Mouse (Mus musculus) midbrain, embryonic 14.5 days (tissue): ENCODE measurements around the gene Ccn6. TPM values are rescaled to one million over a fixed set of nuclear protein-coding genes. Genes with fewer than 3 reads are reported as not detected.
"Not testable (repeated sequence)": the region's sequence is repeated elsewhere in the genome, so short reads cannot be mapped to it uniquely, and the experiment has no call there.

Source experiments
- ATAC-seq: fragments of 200-750 bp; cut with Nextera tagmentation; 2 replicates; pipeline ENCODE4 v1.8.0; 2017; ENCODE audit warnings: moderate number of reproducible peaks, moderate library complexity; ENCODE audit not compliant: low FRiP score, low TSS enrichment
- DNase-seq: peaks from one replicate; pipeline ENCODE4 v3.0.0-alpha.2; 2015
- H3K27ac ChIP-seq: fragments of 300-500 bp; sonication (generic); replicated peaks from 2 replicates; pipeline ENCODE4 v1.5.1; 2014; ENCODE audit warnings: mild to moderate bottlenecking, low read depth, low read length, moderate library complexity
- H3K27me3 ChIP-seq: fragments of 300-500 bp; sonication (generic); 2 replicates; pipeline ENCODE4 v1.6.1; 2014; ENCODE audit warnings: low read length, control low read depth, mixed read lengths; ENCODE audit not compliant: control insufficient read depth, insufficient read depth
- H3K36me3 ChIP-seq: fragments of 300-500 bp; sonication (generic); 2 replicates; pipeline ENCODE4 v1.6.1; 2014; ENCODE audit warnings: low read length, control low read depth; ENCODE audit not compliant: control insufficient read depth, insufficient read depth
- H3K4me1 ChIP-seq: fragments of 300-500 bp; sonication (generic); 2 replicates; pipeline ENCODE4 v1.6.1; 2014; ENCODE audit warnings: mild to moderate bottlenecking, antibody characterized with exemption, low read length, control low read depth; ENCODE audit not compliant: control insufficient read depth, insufficient read depth
- H3K4me2 ChIP-seq: fragments of 300-500 bp; sonication (generic); 2 replicates; pipeline ENCODE4 v1.6.1; 2014; ENCODE audit warnings: mild to moderate bottlenecking, low read length, moderate library complexity
- H3K4me3 ChIP-seq: fragments of 300-500 bp; sonication (generic); replicated peaks from 2 replicates; pipeline ENCODE4 v1.5.1; 2014; ENCODE audit warnings: low read depth, low read length
- H3K9ac ChIP-seq: fragments of 300-500 bp; sonication (generic); replicated peaks from 2 replicates; pipeline ENCODE4 v1.6.1; 2014; ENCODE audit warnings: mild to moderate bottlenecking, low read length, moderate library complexity
- H3K9me3 ChIP-seq: fragments of 300-500 bp; sonication (generic); 2 replicates; pipeline ENCODE4 v1.6.1; 2016; ENCODE audit warnings: low read length, control low read depth, mixed read lengths; ENCODE audit not compliant: control insufficient read depth
- WGBS: fragments of 180-500 bp; shearing (Covaris S2); extraction: QIAGEN DNeasy Blood & Tissue Kit; methylation state at CpG from one replicate; pipeline ENCODE4 v1.1.7; 2014; 5-methylcytosine and 5-hydroxymethylcytosine counted together
- polyA plus RNA-seq: library from polyadenylated mRNA; unstranded; fragments of >200 nt; fragmentation: Nextera tagmentation; extraction: Ambion mirVana; gene quantifications from 2 replicates; pipeline ENCODE4 v1.2.1, GENCODE M21; 2014

Ccn6 gene
- polyA plus RNA-seq: 0.35 and 0.50 TPM in 2 replicates

- no peak within 1 kb of the TSS for H3K4me2 ChIP-seq
- peaks cover 18% of the 10 kb centered on the region for H3K4me1 ChIP-seq
- H3K36me3 ChIP-seq: no peaks in the 10 kb centered on the region
- no peaks in the 10 kb centered on the region for H3K9me3 ChIP-seq
- no peak within 1 kb of the TSS for H3K9ac ChIP-seq
- no peak within 1 kb of the TSS for H3K4me3 ChIP-seq
- 93% methylated on average over 10 of the region's 10 CpGs for WGBS
- ATAC-seq (no peak), DNase-seq (no peak)
- H3K27ac ChIP-seq: no peak within 1 kb of the TSS
- no peaks in the 10 kb centered on the region for H3K27me3 ChIP-seq
These were observed at the start of gene Ccn6 for GRCm38 (mm10) chr10:39163694-39164093. Gene Ccn6 (minus strand): TSS chr10:39163794.

- no peak for ATAC-seq
- DNase-seq: no peak
- H3K27ac ChIP-seq: peak overlapping the region; percentile 81
- H3K27me3 ChIP-seq: no peaks in the 10 kb centered on the region
- H3K4me2 ChIP-seq: no peak overlapping the region
- H3K4me1 ChIP-seq: peaks cover 16% of the 10 kb centered on the region
- H3K36me3 ChIP-seq: no peaks in the 10 kb centered on the region
- no peak overlapping the region for H3K4me3 ChIP-seq
- 0 out of 2 replicates have a peak, but pooled peaks cover under 1% of the 10 kb centered on the region for H3K9me3 ChIP-seq
- H3K9ac ChIP-seq: no peak overlapping the region
These were observed 46.4 kb upstream of the Ccn6 start for GRCm38 (mm10) chr10:39210031-39210430.

- Histone ChIP-seq H3K27ac (peak overlapping the region; percentile 81), H3K4me2 (peak overlapping the region; percentile 15; the same call in 1 of the 2 replicates), H3K9me3 (0 out of 2 replicates have a peak, but pooled peaks cover 3% of the 10 kb centered on the region), H3K9ac (no peak overlapping the region; the same call in 1 of the 2 replicates), H3K36me3 (no peaks in the 10 kb centered on the region), H3K4me1 (peaks cover 16% of the 10 kb centered on the region), H3K27me3 (no peaks in the 10 kb centered on the region), H3K4me3 (no peak overlapping the region)
- 14% methylated on average over 10 of the region's 10 CpGs for WGBS
- DNase-seq (peak; percentile 80), ATAC-seq (peak; percentile 78)
These were observed 45.8 kb upstream of the Ccn6 start for GRCm38 (mm10) chr10:39209161-39210025.

GRCm38 (mm10) chr10:39208712-39209111, 45.1 kb upstream of the Ccn6 start:
- 59% methylated on average over 4 of the region's 4 CpGs for WGBS
- H3K9ac ChIP-seq: no peak overlapping the region
- peaks cover 9% of the 10 kb centered on the region; the same call in 1 of the 2 replicates for H3K9me3 ChIP-seq
- 0 out of 2 replicates have a peak, but pooled peaks have one; percentile 40 for ATAC-seq
- peak; percentile 18 for DNase-seq
- no peaks in the 10 kb centered on the region for H3K27me3 ChIP-seq
- no peak overlapping the region for H3K4me3 ChIP-seq
- H3K36me3 ChIP-seq: no peaks in the 10 kb centered on the region
- H3K4me2 ChIP-seq: no peak overlapping the region
- H3K27ac ChIP-seq: peak overlapping the region; percentile 81
- H3K4me1 ChIP-seq: peaks cover 16% of the 10 kb centered on the region

GRCm38 (mm10) chr10:39207310-39207855, 43.8 kb upstream of the Ccn6 start:
- peaks cover 16% of the 10 kb centered on the region for H3K4me1 ChIP-seq
- H3K27ac ChIP-seq: no peak overlapping the region
- H3K9ac ChIP-seq: no peak overlapping the region
- no peaks in the 10 kb centered on the region for H3K36me3 ChIP-seq
- ATAC-seq (no peak), DNase-seq (no peak)
- WGBS: 86% methylated on average over 3 of the region's 3 CpGs
- H3K9me3 ChIP-seq: peaks cover 9% of the 10 kb centered on the region; the same call in 1 of the 2 replicates
- no peak overlapping the region for H3K4me2 ChIP-seq
- no peak overlapping the region for H3K4me3 ChIP-seq
- no peaks in the 10 kb centered on the region for H3K27me3 ChIP-seq

GRCm38 (mm10) chr10:39202490-39202889, 38.9 kb upstream of the Ccn6 start:
- Histone ChIP-seq H3K4me2 (no peak overlapping the region), H3K36me3 (no peaks in the 10 kb centered on the region), H3K27ac (no peak overlapping the region), H3K9me3 (peaks cover 9% of the 10 kb centered on the region; the same call in 1 of the 2 replicates), H3K27me3 (no peaks in the 10 kb centered on the region), H3K4me3 (no peak overlapping the region), H3K9ac (no peak overlapping the region), H3K4me1 (no peaks in the 10 kb centered on the region)
- ATAC-seq: no peak
- DNase-seq: no peak
- 70% methylated on average over 4 of the region's 4 CpGs for WGBS

GRCm38 (mm10) chr10:39198216-39198615, 34.6 kb upstream of the Ccn6 start:
- 93% methylated on average over 11 of the region's 11 CpGs for WGBS

GRCm38 (mm10) chr10:39192673-39193072, 29.1 kb upstream of the Ccn6 start:
- H3K27me3 ChIP-seq: no peaks in the 10 kb centered on the region

More at GRCm38 (mm10) chr10:39198216-39198615, 34.6 kb upstream of the Ccn6 start:
- H3K4me2 ChIP-seq, H3K4me1 ChIP-seq, H3K9ac ChIP-seq, H3K27ac ChIP-seq, H3K9me3 ChIP-seq, DNase-seq, H3K36me3 ChIP-seq, ATAC-seq, H3K27me3 ChIP-seq, H3K4me3 ChIP-seq: not testable (repeated sequence)

More at GRCm38 (mm10) chr10:39192673-39193072, 29.1 kb upstream of the Ccn6 start:
- 94% methylated on average over 3 of the region's 3 CpGs for WGBS
- DNase-seq: no peak
- Histone ChIP-seq H3K4me1 (no peaks in the 10 kb centered on the region), H3K9ac (no peak overlapping the region), H3K4me3 (no peak overlapping the region), H3K4me2 (no peak overlapping the region), H3K9me3 (no peaks in the 10 kb centered on the region), H3K36me3 (no peaks in the 10 kb centered on the region), H3K27ac (no peak overlapping the region)
- no peak for ATAC-seq
